Mouse (Mus musculus) thymus, postnatal 36 days (tissue): Measurements from ENCODE around the gene Cnn1.
"Not testable (repeated sequence)": the region's sequence is repeated elsewhere in the genome, so short reads cannot be mapped to it uniquely, and the experiment has no call there.

Experiments used
- DNase-seq, 2 experiments: peaks; one replicate each; pipeline ENCODE4 v3.0.0; 2022; ENCODE audit warnings: mixed read lengths in 2 of 2

The Cnn1 gene

DNA sequence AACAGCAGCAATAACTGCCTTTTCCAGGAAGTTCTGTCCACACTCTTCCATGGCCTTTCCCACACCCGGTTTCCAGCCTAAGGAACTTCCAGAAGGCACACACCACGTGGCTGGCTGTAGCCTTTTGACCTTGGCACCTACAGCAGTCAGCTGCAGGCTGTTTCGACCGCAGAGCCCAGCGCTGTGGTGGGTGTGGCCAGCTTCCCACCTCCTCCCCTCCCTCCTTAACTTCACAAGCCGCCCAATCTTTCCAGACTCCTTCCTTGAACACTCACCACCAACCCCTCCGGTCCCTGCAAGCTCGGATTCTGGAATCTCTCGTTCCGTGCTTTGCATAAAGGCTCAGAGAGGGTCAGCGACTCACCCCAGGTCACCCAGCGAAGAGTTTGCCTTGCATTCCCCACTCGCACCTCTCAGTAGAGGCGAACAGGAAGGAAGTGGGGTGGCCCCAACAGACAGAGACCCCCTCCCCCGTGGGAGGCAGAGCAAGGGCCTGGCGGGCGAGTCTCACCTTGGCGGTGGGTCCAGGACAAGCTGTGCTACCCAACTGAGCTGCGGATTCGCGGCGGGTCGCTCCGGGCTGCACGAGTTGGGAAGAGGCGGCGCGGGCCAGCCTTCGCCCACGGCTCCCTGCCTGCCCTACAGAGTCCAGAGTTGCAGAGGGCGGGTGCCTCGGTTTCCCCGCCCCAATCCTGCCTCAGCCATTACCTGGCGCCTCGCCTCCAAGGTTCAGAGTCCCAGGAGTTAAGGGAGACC lies 32.4 kb downstream of the Cnn1 start:
- peak; percentile 84 to 87 for DNase-seq

DNA sequence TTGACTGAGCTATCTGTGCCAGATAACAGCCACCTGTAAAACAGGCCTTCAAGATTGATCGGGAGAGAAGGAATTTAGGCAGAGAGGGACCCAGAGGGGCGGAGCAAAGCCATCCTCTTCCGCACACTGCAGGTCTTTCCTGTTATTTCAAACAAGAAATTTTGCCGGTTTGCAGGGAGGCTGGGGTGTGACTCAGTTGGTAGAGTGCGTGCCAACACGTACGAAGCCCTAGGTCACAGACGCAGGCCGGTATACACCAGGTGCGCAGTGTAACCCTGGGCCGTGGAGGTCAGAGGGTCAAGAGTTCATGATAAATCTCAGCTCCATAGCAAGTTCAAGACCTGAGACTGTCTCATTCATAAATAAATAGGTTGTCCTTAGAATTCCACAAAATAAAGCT lies 33.2 kb downstream of the Cnn1 start:
- peak in 1 of 2 experiments; percentile 39 for DNase-seq

DNA sequence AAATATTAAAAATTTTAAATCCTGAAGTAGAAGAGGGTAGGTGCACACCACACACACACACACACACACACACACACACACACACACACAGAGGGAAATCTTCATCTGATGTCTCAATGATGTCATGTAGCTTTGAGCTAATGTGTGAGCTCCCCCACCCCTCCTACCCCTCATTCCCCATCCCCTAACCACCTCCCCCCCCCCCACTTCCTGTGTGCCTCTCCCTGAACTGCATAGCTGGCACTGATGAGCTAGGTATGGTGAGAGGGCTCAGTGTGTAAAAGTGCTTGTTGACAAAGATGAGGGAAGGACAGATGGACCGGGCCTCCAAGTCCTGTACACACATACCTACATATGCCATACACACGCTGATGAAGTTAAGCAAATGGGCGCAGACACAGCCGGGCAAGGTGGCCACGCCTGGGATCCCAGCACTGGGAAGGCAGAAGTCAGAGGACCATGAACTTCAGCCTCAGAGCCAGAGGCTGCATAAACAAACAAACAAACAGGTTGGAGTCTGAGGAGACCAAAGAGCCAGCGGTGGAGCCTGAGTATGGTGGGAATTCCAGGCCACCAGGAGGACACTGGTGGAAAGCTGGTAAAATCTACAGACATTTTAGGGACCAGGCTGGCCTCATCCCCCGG lies 35.4 kb downstream of the Cnn1 start:
- peak in 1 of 2 experiments; percentile 32 for DNase-seq

DNA sequence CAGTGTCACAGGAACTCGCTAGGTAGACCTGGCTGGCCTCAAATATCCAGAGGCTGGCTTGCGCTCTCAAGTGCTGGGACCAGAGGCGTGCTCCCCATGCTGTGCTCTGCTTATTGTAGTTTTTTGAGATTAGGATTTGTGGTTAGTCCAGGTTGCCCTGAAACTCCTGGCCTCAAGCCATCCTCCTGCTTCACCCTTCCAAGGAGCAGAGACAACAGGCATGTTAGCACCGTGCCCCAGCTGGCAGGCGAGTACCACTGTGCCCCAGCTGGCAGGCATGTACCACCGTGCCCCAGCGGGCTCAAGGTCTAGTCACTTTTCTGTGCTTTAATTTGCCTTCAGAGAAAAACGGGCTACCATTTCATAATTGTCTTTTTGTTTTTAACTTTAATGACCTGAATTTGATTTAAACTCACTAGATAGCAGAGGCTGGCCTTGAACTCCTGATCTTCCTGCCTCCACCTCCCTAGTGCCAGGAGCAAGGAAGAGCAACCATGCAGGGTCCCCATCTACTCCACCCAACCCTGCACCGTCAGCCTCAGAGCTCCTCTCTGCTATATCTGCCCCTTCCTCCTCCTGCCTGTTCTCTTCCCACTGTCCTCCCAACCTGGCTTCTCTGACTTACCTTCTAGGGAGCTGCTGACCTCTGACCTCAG lies 36.1 kb downstream of the Cnn1 start:
- DNase-seq = peak in 1 of 2 experiments; percentile 33

DNA sequence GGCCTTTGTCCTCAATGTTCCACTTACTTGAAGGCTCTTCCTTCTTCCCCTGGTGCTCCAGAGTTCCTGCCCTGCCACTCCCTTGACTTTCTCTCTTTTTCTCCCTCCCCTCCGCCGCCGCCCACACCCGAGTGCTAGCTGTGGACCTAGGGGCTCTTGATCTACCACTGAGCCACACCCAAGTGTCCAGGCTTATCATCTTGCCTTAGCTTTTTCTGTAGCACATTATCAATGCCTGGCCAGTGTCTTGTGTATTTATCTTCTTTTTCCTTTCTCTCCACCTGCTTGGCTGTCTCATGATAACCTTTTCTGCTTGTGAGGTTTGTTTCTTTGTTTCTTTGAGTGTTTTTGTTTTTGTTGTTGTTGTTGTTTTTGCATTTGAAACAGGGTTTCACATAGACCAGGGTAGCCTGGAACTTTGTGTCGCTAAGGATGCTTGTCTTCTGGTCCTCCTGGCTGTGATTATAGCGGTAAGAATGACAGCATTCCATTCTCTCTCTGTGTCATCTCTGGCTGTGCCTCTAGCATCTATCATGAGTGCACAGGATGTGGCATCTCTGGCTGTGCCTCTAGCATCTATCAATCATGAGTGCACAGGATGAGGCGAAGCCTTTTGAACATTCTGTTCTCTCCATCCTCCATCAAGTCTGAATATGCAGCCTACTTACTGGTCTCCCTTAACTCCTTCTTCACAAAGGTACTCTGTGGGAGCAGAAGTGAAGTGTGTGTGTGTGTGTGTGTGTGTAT lies 36.8 kb downstream of the Cnn1 start, which contains the start of gene Acp5:
TSS of gene Acp5 (minus strand) at position 68 of the 747 bp plus-strand sequence.
- peak in 1 of 2 experiments; percentile 45 for DNase-seq

DNA sequence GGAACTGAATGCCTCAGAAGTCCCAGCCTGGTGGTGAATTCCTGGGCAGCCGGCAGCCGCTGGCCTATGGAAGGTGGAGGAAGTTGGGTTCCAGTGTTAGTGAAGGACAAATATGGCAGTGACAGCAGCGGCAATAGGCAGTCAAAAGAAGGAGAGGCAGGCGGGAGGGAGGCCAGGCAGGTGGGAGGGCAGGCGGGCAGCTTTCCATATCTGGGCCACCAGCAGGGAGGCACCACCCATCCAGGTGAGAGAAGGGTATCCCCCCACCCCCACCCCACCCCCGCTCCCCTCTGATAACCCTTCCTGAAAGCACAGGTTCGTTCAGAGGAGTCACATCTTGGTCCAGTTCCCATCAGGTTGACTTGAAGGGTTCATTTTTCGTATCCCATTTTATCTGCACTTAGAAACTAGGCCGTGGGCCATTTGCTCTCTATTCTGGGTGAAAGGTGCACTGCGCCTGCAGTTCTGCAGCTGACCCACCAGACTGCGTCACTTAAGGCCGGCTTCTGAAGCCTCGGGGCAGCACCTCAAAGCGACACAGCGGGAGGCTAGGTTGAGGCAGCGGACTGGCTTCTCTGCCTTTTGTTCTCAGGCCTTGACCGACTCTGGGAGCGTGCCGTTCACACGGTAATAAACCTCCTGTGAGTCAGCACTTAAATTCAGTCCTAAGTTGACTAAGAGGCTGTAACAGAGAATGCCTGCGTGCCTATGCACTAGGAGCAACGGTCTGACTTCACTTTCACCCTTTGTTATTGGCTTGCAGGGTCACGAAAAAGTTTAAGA lies 37.9 kb downstream of the Cnn1 start:
- no peak for DNase-seq

DNA sequence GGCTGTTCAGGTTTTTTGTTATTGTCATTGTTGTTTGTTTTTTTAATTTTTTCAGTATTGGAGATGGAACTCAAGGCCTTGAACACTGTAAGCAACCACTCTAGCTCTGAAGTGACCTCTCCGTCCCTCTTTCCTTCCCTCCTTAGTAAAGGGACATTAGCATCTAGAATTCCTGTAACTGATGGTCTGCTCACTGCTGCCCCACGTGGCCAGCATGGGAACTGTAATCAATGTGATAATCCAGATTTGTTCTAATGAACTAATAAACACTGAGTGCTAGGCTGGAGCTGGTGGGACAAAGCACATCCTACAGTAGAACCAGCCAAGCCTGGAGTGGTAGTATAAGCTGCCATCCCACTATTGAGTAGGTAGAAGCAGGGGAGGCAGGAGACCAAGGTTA lies 39.5 kb downstream of the Cnn1 start:
- DNase-seq = no peak

DNA sequence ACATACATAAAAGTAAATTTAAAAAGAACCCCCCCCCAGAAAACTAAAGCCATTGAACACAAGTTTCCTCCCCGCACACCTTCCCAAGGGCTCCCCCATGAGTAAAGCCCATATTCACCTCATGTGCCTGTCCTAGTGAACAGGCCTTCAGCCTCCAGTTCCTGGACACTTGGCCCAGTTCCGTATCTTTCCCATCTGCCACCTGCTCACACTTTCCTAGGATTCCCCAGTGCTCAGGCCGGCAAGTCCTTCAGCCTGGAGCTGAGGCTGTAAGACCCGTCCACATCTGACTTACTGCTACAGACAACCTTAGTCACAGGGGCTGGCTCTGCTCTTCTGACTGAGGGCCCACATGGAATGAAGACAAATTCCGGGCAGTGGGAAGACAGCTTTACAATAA lies 40.7 kb downstream of the Cnn1 start:
- DNase-seq = no peak

DNA sequence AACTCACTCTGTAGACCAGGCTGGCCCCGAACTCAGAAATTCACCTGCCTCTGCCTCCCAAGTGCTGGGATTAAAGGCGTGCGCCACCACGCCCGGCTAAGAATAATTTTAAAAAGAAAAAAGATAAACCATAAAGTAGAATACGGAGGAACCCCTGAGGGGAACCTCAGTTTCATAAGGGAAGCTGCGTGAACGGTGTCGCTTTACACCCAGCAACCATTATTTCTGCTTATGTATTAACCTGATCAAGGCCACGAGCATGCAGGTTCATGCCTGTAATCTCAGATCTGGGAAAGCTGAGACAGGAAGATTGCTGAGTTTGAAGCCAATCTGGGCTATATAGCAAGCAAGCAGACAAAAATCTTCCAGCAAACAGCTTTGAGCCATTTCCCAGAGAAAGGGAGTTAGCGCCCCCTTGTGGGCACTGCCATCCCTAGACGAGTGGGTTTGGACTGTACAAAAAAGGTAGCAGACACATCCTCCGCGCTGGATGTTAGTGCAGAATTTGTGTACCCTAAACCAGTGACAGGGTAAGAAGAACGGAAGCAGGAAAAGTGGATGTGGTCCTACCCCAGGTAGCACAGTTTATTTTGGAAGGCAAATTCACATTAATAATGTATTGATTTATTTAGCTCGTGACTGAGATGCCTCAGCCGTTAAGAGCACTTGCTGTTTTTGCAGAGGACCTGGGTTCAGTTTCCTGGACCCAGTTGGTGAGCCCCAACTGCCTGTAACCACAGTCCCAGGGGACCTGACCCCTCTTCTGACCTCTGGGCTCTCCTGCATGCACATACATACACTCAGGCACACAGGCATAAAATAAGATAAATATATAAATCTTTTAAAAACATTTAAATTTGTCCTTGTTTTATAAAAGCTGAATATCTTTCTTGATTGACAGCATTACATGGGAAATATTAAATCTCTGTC lies 44.4 kb downstream of the Cnn1 start:
- DNase-seq = peak; percentile 84 to 89

DNA sequence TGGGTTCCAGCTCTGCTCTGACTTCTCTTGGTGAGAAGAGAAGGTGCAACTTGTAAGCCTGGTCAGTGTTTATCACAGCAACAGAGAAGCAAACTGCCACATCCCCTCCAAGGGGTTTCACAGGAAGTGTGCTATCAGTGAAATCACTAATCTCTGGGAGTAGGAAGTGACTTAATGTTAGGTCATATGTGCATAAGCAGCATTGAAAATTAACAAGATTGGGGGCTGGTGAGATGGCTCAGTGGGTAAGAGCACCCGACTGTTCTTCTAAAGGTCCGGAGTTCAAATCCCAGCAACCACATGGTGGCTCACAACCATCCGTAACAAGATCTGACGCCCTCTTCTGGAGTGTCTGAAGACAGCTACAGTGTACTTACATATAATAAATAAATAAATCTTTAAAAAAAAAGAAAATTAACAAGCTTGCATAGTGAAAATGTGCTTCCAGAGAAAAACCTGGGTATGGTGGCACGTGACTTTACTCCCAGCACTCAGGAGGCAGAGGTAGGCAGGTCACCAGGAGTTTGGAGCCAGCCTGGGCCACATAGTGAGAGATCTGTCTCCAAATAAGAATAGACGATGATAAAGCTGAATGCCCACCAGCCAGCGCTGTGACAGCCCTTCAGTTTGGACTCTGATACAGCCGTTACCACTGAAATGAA lies 45.4 kb downstream of the Cnn1 start:
- DNase-seq = no peak

DNA sequence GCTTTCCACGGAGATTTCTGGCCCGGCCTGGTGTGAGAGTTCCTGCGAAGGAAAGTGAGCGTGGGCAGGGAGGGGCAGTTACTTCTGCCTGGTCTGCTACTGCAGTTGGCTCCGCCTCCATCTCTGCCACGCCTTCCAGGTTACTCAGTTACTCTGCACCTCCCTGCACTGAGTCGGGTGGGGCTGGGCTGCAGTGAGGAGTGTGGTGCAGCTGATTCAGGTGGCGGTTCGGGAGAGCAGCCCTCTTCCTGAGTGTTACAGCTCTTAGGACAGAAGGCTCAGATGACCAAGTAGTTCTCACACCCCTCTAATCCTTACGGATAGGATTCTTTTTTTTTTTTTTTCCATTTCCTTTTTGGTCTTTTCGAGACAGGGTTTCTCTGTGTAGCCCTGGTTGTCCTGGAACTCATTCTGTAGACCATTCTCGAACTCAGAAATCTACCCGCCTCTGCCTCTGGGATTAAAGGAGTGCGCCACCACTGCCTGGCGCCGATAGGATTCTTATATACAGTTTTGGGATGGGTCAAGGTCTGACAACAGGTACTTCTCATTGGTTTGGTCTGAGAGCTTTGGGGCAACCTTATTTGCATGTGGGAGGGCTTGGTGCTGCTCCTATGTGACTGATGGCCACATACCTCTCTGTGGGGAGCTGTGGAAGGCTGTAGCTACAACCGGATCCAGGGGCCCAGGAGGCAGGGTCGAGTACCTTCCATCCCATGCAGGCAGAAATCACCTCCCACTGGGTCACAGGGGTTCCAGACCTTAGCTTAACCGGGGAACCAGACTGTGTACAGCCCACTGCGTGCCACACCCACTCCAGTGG lies 50.6 kb downstream of the Cnn1 start:
- no peak for DNase-seq

DNA sequence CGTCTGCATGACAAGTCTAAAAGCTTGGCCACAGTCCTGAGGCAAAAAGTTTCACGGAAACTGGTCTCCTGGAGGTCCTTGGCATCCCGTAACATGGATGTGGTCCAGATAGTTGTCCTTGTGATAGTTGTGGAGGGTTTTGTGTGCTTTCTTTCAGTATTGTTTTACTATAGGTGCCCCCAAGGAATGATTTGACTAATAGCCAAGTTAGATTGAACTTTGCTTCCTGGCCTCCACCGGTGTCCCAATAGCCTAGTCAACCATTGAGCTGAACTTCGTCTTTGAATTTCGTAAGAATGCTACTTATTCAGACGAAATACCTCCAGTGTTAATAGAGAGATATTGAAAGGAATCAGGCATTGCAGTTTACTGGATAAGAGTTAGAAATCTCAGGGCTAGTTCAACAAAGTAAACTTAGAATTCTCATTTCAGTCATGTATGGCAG lies 51.3 kb downstream of the Cnn1 start:
- DNase-seq = not testable (repeated sequence)

DNA sequence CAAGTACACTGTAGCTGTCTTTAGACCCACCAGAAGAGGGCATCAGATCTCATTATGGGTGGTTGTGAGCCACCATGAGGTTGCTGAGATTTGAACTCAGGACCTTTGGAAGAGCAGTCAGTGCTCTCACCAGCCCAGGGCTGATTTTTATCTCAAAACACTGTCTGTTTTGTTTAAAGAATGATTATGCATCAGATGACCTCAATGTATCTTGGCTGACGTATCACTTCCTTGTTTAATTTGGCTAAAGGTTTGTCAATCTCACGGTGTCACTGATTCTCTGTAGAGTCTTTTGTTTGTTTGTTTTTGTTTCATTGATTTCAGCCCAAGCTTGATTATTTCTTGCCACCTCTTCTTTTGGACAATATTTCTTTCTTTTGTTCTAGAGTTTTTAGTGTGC lies 51.9 kb downstream of the Cnn1 start:
- DNase-seq = no peak

DNA sequence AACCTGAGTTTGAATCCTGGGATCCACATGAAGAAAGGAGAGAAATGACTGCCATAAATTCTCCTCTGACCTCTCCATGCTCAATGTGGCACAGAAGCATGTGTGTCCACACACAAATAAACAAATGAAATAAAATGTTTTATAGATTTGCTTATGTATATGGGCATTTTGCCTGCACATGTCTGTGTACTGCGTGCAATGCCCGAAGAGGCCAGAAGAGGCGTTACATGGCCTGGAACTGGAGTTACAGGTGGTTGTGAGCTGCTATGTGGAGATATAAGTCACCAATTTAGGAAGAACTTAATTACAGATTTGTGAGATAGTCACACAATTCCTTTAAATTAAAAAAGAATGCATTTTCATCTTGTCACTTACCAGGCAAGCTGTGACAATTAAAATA lies 54.8 kb downstream of the Cnn1 start:
- DNase-seq = no peak

DNA sequence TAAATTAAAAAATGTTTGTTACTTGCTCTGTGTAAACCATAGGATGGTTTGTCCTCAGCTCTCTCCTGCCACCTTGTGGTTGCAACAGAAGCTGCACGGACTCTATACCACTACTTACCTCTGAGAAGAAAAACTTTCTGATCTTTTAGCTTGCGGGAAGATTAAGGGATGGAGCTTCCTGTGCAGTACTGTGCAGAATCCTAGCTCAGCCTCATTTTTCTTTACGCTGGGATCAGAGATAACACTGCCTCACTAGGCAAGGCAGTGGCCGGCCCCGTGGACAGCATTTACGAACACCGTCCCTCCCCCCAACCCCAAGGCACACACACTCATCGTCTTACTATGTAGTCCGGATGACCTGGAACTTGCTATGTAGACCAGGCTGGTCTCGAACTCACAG lies 56.6 kb downstream of the Cnn1 start:
- DNase-seq = peak; percentile 67 to 69

DNA sequence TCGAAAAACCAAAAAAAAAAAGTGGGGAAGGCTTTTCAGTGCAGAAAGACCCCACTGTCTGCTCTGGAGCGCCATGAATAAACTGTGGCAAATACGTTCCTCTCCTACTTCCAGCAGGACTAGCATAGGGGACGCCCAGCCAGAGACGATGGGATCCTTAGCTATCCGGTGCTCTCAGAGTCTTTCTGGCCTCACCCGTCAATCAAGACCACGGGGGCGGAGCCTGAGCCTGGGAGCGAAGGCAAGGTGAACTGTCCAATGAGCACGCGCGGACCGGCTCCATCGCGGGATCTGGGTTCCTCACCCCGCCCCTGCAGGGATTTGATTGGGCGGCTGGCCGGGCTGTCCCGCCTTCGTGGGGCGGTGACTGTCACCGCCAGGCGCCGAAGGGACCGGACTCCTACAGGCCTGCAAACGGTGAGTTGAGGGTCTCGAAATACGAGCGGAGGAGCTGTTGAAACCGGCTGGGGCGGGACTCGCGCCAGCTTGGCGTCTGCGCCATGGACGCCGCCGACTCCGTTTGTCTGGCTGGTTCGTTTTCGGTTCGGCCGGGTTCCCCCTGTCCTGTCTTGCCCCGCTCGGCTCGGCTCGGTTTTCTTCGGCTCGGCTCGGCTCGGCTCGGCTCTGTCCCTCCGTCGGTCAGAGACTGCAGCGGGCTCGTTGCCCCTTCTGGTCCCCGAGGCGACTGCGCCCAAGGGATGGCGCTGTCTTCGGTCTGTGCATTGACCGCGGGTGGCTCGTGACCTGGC lies 57.7 kb downstream of the Cnn1 start, which contains the start of gene Pigyl:
TSS of gene Pigyl (plus strand) at position 350 of the 749 bp plus-strand sequence.
- peak; percentile 99 for DNase-seq

DNA sequence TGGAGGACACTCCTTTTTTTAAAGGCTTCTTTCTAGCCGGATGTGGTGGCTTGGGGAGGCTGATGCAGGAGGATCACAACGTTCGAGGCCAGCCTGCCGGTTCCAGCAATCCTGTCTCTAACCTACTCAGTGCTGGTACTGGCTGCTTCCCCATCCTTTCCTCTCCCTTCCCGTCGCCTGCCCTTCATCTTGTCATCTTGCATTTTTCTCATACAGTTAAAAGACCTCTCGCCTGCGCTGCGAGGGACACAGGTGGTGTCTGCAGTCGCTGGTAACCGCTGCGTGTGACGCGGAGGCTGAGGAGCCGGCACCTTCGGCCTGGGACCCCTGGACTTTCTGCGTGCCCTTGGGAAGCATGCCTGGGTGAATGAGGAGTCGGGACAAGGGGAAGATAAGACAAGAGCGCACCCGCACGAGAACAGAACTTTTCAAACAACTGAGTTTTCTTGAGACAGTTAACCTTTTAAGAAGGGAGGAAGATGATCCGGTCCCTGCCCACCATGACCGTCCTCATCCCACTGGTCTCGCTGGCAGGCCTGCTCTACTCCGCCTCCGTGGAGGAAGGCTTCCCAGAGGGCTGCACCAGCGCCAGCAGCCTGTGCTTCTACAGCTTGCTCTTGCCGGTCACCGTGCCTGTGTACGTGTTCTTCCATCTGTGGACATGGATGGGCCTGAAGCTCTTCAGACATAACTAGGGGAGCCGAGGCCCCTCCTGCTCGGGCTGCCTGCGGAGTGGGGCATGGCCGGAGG lies 58.7 kb downstream of the Cnn1 start:
- no peak for DNase-seq
